Mouse (Mus musculus): ENCODE results near the gene Zfp385a.

The Zfp385a gene

GRCm38 (mm10) chr15:103359122-103359510 lies 19.2 kb upstream of the Zfp385a start:
- no peaks in the 10 kb centered on the region for H3K9me3 ChIP-seq (ENCODE audit: low read length)
- no peak for TF ChIP-seq NANOG (IDR thresholded peaks at IDR 0.05; ENCODE audit: borderline replicate concordance, low read length)
- TF ChIP-seq CTCF (conservative IDR thresholded peaks at IDR 0.05; ENCODE audit: low read length): no peak
- TF ChIP-seq POU5F1 (IDR thresholded peaks at IDR 0.05; ENCODE audit: borderline replicate concordance, low read length): no peak
- H3K36me3 ChIP-seq (ENCODE audit: insufficient read depth, low read length): peaks cover 77% of the 10 kb centered on the region
- H3K4me1 ChIP-seq (replicated peaks; ENCODE audit: low read depth, low read length): peaks cover 61% of the 10 kb centered on the region
- no peak overlapping the region for H3K4me3 ChIP-seq (replicated peaks; ENCODE audit: low read length)
- H3K27me3 ChIP-seq (ENCODE audit: insufficient read depth, low read length): no peaks in the 10 kb centered on the region

DNA sequence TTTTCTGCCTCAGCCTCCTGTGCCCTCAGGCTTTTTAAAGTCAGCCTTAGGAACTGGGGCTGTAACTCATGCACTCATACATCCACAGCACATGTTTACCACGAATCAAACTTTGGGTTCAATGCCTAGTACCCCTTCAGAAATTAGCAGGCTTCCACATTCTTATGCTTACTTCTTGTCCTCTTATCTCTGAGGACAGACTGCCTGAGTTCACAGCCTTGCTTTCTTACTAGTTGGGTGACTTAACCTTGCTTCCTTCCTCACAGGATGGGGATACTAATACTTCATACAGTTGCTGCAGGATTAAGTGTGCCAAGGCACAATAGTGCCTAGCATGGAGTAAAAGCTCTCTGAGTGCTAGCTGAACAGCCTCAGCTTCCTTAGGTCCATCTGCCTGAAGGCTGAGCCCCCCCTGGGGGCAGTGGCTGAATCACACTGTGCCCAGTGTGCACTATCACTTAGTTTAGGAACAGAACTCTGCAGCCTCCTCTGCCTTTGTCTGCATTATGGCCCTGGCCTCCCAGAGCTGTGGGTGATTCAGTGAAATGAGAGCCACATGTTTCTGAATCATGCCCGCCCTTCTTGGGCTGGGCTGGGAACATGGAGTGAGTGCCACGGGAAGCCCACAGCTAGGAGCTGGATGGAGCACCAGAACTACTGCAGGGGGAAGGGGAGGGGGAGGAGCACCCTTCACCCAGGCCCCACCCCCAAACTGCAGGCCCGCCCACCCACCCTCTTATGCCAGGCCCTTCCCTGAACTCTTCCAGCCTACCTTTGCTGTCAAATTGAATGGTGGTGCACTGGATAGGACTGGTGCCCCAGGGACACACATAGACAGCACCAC lies 18.6 kb upstream of the Zfp385a start:
- H3K27me3 ChIP-seq (ENCODE audit: insufficient read depth, low read length): no peaks in the 10 kb centered on the region
- no peak for TF ChIP-seq POU5F1 (IDR thresholded peaks at IDR 0.05; ENCODE audit: borderline replicate concordance, low read length)
- TF ChIP-seq CTCF (conservative IDR thresholded peaks at IDR 0.05; ENCODE audit: low read length): no peak
- TF ChIP-seq NANOG (IDR thresholded peaks at IDR 0.05; ENCODE audit: borderline replicate concordance, low read length): no peak
- H3K9me3 ChIP-seq (ENCODE audit: low read length): no peaks in the 10 kb centered on the region
- H3K4me1 ChIP-seq (replicated peaks; ENCODE audit: low read depth, low read length): peaks cover 56% of the 10 kb centered on the region
- no peak overlapping the region for H3K4me3 ChIP-seq (replicated peaks; ENCODE audit: low read length)
- H3K36me3 ChIP-seq (ENCODE audit: insufficient read depth, low read length): peaks cover 83% of the 10 kb centered on the region

DNA sequence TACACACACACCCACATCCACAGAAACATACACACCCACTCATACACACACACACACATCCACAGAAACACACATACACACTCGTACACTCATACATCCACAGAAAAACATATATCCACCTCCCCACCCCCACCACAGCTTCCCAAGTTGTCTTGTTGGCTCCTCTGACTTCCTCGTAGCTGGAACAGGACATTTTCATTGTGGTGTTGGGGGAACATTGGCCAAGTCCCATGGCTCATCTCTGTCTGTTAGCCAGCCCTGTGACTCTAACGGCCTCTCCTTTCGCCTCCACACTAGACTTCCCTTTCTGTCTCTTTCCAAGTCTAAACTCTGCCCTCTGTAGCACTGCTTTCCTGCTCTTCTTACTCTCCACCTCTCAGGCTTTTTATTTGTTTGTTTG lies 17.9 kb upstream of the Zfp385a start:
- no peak overlapping the region for H3K4me3 ChIP-seq (replicated peaks; ENCODE audit: low read length)

GRCm38 (mm10) chr15:103356130-103356529 lies 16.2 kb upstream of the Zfp385a start:
- H3K36me3 ChIP-seq (ENCODE audit: insufficient read depth, low read length): peaks cover 94% of the 10 kb centered on the region
- H3K4me1 ChIP-seq (replicated peaks; ENCODE audit: low read depth, low read length): peaks cover 54% of the 10 kb centered on the region
- no peak overlapping the region for H3K4me3 ChIP-seq (replicated peaks; ENCODE audit: low read length)
- TF ChIP-seq POU5F1 (IDR thresholded peaks at IDR 0.05; ENCODE audit: borderline replicate concordance, low read length) (no peak), NANOG (IDR thresholded peaks at IDR 0.05; ENCODE audit: borderline replicate concordance, low read length) (no peak)
- no peaks in the 10 kb centered on the region for H3K9me3 ChIP-seq (ENCODE audit: low read length)
- no peaks in the 10 kb centered on the region for H3K27me3 ChIP-seq (ENCODE audit: insufficient read depth, low read length)

More for the DNA sequence above, 17.9 kb upstream of the Zfp385a start:
- Histone ChIP-seq H3K4me1 (replicated peaks; ENCODE audit: low read depth, low read length) (peaks cover 56% of the 10 kb centered on the region), H3K27me3 (ENCODE audit: insufficient read depth, low read length) (no peaks in the 10 kb centered on the region), H3K36me3 (ENCODE audit: insufficient read depth, low read length) (peaks cover 90% of the 10 kb centered on the region), H3K9me3 (ENCODE audit: low read length) (no peaks in the 10 kb centered on the region)
- no peak for TF ChIP-seq CTCF (conservative IDR thresholded peaks at IDR 0.05; ENCODE audit: low read length)
- TF ChIP-seq POU5F1 (IDR thresholded peaks at IDR 0.05; ENCODE audit: borderline replicate concordance, low read length): no peak
- no peak for TF ChIP-seq NANOG (IDR thresholded peaks at IDR 0.05; ENCODE audit: borderline replicate concordance, low read length)

- no peaks in the 10 kb centered on the region for H3K27me3 ChIP-seq (ENCODE audit: insufficient read depth, low read length)
- no peaks in the 10 kb centered on the region for H3K9me3 ChIP-seq (ENCODE audit: low read length)
- no peak overlapping the region for H3K4me3 ChIP-seq (replicated peaks; ENCODE audit: low read length)
- peaks cover 49% of the 10 kb centered on the region for H3K4me1 ChIP-seq (replicated peaks; ENCODE audit: low read depth, low read length)
- TF ChIP-seq POU5F1 (IDR thresholded peaks at IDR 0.05; ENCODE audit: borderline replicate concordance, low read length): no peak
- no peak for TF ChIP-seq NANOG (IDR thresholded peaks at IDR 0.05; ENCODE audit: borderline replicate concordance, low read length)
- TF ChIP-seq CTCF (conservative IDR thresholded peaks at IDR 0.05; ENCODE audit: low read length): no peak
- H3K36me3 ChIP-seq (ENCODE audit: insufficient read depth, low read length): peaks cover 98% of the 10 kb centered on the region
These were observed 15.5 kb upstream of the Zfp385a start for GRCm38 (mm10) chr15:103355420-103355819.

GRCm38 (mm10) chr15:103354690-103355089 lies 14.8 kb upstream of the Zfp385a start:
- peaks cover 42% of the 10 kb centered on the region for H3K4me1 ChIP-seq (replicated peaks; ENCODE audit: low read depth, low read length)
- H3K9me3 ChIP-seq (ENCODE audit: low read length): no peaks in the 10 kb centered on the region
- no peak overlapping the region for H3K4me3 ChIP-seq (replicated peaks; ENCODE audit: low read length)
- TF ChIP-seq NANOG (IDR thresholded peaks at IDR 0.05; ENCODE audit: borderline replicate concordance, low read length) (no peak), POU5F1 (IDR thresholded peaks at IDR 0.05; ENCODE audit: borderline replicate concordance, low read length) (no peak), CTCF (conservative IDR thresholded peaks at IDR 0.05; ENCODE audit: low read length) (no peak)
- H3K36me3 ChIP-seq (ENCODE audit: insufficient read depth, low read length): peaks cover 98% of the 10 kb centered on the region
- H3K27me3 ChIP-seq (ENCODE audit: insufficient read depth, low read length): no peaks in the 10 kb centered on the region

GRCm38 (mm10) chr15:103353511-103354256 lies 13.8 kb upstream of the Zfp385a start:
- peaks cover 33% of the 10 kb centered on the region for H3K4me1 ChIP-seq (replicated peaks; ENCODE audit: low read depth, low read length)
- TF ChIP-seq CTCF (conservative IDR thresholded peaks at IDR 0.05; ENCODE audit: low read length): no peak
- TF ChIP-seq POU5F1 (IDR thresholded peaks at IDR 0.05; ENCODE audit: borderline replicate concordance, low read length): no peak
- TF ChIP-seq NANOG (IDR thresholded peaks at IDR 0.05; ENCODE audit: borderline replicate concordance, low read length): no peak
- peaks cover 100% of the 10 kb centered on the region for H3K36me3 ChIP-seq (ENCODE audit: insufficient read depth, low read length)
- H3K27me3 ChIP-seq (ENCODE audit: insufficient read depth, low read length): no peaks in the 10 kb centered on the region
- no peaks in the 10 kb centered on the region for H3K9me3 ChIP-seq (ENCODE audit: low read length)
- H3K4me3 ChIP-seq (replicated peaks; ENCODE audit: low read length): no peak overlapping the region

- no peak overlapping the region for H3K4me3 ChIP-seq (replicated peaks; ENCODE audit: low read length)
- no peaks in the 10 kb centered on the region for H3K9me3 ChIP-seq (ENCODE audit: low read length)
- peaks cover 100% of the 10 kb centered on the region for H3K36me3 ChIP-seq (ENCODE audit: insufficient read depth, low read length)
- no peak for TF ChIP-seq NANOG (IDR thresholded peaks at IDR 0.05; ENCODE audit: borderline replicate concordance, low read length)
- TF ChIP-seq POU5F1 (IDR thresholded peaks at IDR 0.05; ENCODE audit: borderline replicate concordance, low read length): no peak
- peak; percentile 87 for TF ChIP-seq CTCF (conservative IDR thresholded peaks at IDR 0.05; ENCODE audit: low read length)
- H3K27me3 ChIP-seq (ENCODE audit: insufficient read depth, low read length): no peaks in the 10 kb centered on the region
- peaks cover 25% of the 10 kb centered on the region for H3K4me1 ChIP-seq (replicated peaks; ENCODE audit: low read depth, low read length)
These were observed 13.0 kb upstream of the Zfp385a start for GRCm38 (mm10) chr15:103352856-103353255.

All from E14TG2a.4 (cell line).